Mouse (Mus musculus): ENCODE results near the gene Tnrc6b. TPM values are rescaled to one million over a fixed set of nuclear protein-coding genes. Genes with fewer than 3 reads are reported as not detected.
A peak's percentile ranks its signal among the peaks of the same experiment; 100 is the strongest.
"Not testable (repeated sequence)": the region's sequence is repeated elsewhere in the genome, so short reads cannot be mapped to it uniquely, and the experiment has no call there.

The Tnrc6b gene
- total RNA-seq, 1 experiment = 37.0 TPM

- H3K9ac ChIP-seq (ENCODE audit: insufficient read depth, low read depth, low read length, poor library complexity, severe bottlenecking) = no peak overlapping the region
- H3K27ac ChIP-seq (ENCODE audit: insufficient read depth, low read depth, low read length, poor library complexity, severe bottlenecking) = no peak overlapping the region
- no peaks in the 10 kb centered on the region; the same call in 1 of the 2 replicates for H3K36me3 ChIP-seq (ENCODE audit: control insufficient read depth, insufficient read depth, low read length, poor library complexity, severe bottlenecking)
- no peaks in the 10 kb centered on the region for H3K9me3 ChIP-seq (ENCODE audit: control insufficient read depth, insufficient read depth, low read depth, low read length)
- no peak overlapping the region for H3K4me3 ChIP-seq (ENCODE audit: insufficient read depth in 1 of 2, low read depth in 1 of 2, low read length in 2 of 2, poor library complexity in 1 of 2, severe bottlenecking in 1 of 2)
- in situ Hi-C loops (cut with MboI; ENCODE audit: low sequenced_read_pairs in 2 of 2, unreplicated experiment in 2 of 2) = no loop called here
- DNase-seq (ENCODE audit: low read depth, low spot score) = no peak
- peaks cover 0 to 2% of the 10 kb centered on the region in 2 experiments; a peak in 1 of 4 replicates for H3K4me1 ChIP-seq (ENCODE audit: control insufficient read depth in 2 of 2, insufficient read depth in 2 of 2, low read length in 2 of 2, poor library complexity in 1 of 2)
- TF ChIP-seq ZC3H11A (IDR thresholded peaks at IDR 0.05; ENCODE audit: borderline replicate concordance, low read depth, low read length) (no peak), CHD2 (IDR thresholded peaks at IDR 0.05; ENCODE audit: low read depth, low read length) (no peak), HCFC1 (IDR thresholded peaks at IDR 0.05; ENCODE audit: borderline replicate concordance, insufficient read depth, low read length) (no peak), ZNF384 (IDR thresholded peaks at IDR 0.05; ENCODE audit: low read depth, low read length) (no peak), MAFK (IDR thresholded peaks at IDR 0.05; ENCODE audit: insufficient read depth, low read depth, low read length) (no peak)
These were observed 133.8 kb downstream of the Tnrc6b start for GRCm38 (mm10) chr15:80844926-80845325.

DNA sequence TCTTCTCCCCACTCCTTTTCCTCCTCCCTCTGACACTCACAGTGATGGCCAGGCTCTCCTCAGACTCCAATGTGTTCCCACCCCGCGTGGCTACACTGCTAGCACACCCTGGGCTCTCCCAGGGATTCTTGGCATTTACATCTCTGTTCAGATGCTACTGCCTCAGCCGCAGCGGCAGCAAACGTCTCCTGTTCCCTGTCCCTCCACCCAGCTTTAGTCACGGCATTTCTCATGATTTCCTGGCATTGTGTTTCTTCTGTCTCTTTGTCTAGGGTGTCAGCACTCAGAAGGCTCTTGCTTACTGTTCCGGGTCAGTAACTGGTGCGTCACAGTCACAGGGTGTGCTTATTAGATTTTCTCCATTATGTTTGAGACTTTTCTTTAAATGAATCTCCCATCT lies 138.9 kb downstream of the Tnrc6b start:
- Histone ChIP-seq H3K4me3 (ENCODE audit: insufficient read depth in 1 of 2, low read depth in 1 of 2, low read length in 2 of 2, poor library complexity in 1 of 2, severe bottlenecking in 1 of 2) (no peak overlapping the region), H3K9ac (ENCODE audit: insufficient read depth, low read depth, low read length, poor library complexity, severe bottlenecking) (0 out of 2 replicates have a peak overlapping the region, but pooled peaks have one; percentile 18), H3K9me3 (ENCODE audit: control insufficient read depth, insufficient read depth, low read depth, low read length) (no peaks in the 10 kb centered on the region), H3K4me1 (ENCODE audit: control insufficient read depth in 2 of 2, insufficient read depth in 2 of 2, low read length in 2 of 2, poor library complexity in 1 of 2) (peaks cover 0 to 13% of the 10 kb centered on the region in 2 experiments; a peak in 1 of 4 replicates), H3K36me3 (ENCODE audit: control insufficient read depth, insufficient read depth, low read length, poor library complexity, severe bottlenecking) (no peaks in the 10 kb centered on the region), H3K27ac (ENCODE audit: insufficient read depth, low read depth, low read length, poor library complexity, severe bottlenecking) (no peak overlapping the region)
- in situ Hi-C loops (cut with MboI; ENCODE audit: low sequenced_read_pairs in 2 of 2, unreplicated experiment in 2 of 2) = no loop called here
- DNase-seq (ENCODE audit: low read depth, low spot score) = peak; percentile 25
- TF ChIP-seq CHD2 (IDR thresholded peaks at IDR 0.05; ENCODE audit: low read depth, low read length) (no peak), ZNF384 (IDR thresholded peaks at IDR 0.05; ENCODE audit: low read depth, low read length) (no peak), MAFK (IDR thresholded peaks at IDR 0.05; ENCODE audit: insufficient read depth, low read depth, low read length) (no peak), HCFC1 (IDR thresholded peaks at IDR 0.05; ENCODE audit: borderline replicate concordance, insufficient read depth, low read length) (no peak), ZC3H11A (IDR thresholded peaks at IDR 0.05; ENCODE audit: borderline replicate concordance, low read depth, low read length) (no peak)

GRCm38 (mm10) chr15:80850682-80851475 lies 139.8 kb downstream of the Tnrc6b start:
- in situ Hi-C loops (cut with MboI; ENCODE audit: low sequenced_read_pairs in 2 of 2, unreplicated experiment in 2 of 2) = no loop called here
- no peak for TF ChIP-seq HCFC1 (IDR thresholded peaks at IDR 0.05; ENCODE audit: borderline replicate concordance, insufficient read depth, low read length)
- TF ChIP-seq ZC3H11A (IDR thresholded peaks at IDR 0.05; ENCODE audit: borderline replicate concordance, low read depth, low read length) = no peak
- TF ChIP-seq CHD2 (IDR thresholded peaks at IDR 0.05; ENCODE audit: low read depth, low read length) = no peak
- no peak for TF ChIP-seq MAFK (IDR thresholded peaks at IDR 0.05; ENCODE audit: insufficient read depth, low read depth, low read length)
- no peak for TF ChIP-seq ZNF384 (IDR thresholded peaks at IDR 0.05; ENCODE audit: low read depth, low read length)
- H3K9me3 ChIP-seq (ENCODE audit: control insufficient read depth, insufficient read depth, low read depth, low read length) = no peaks in the 10 kb centered on the region
- H3K9ac ChIP-seq (ENCODE audit: insufficient read depth, low read depth, low read length, poor library complexity, severe bottlenecking) = no peak overlapping the region
- DNase-seq (ENCODE audit: low read depth, low spot score) = no peak
- no peak overlapping the region for H3K4me3 ChIP-seq (ENCODE audit: insufficient read depth in 1 of 2, low read depth in 1 of 2, low read length in 2 of 2, poor library complexity in 1 of 2, severe bottlenecking in 1 of 2)
- no peak overlapping the region for H3K27ac ChIP-seq (ENCODE audit: insufficient read depth, low read depth, low read length, poor library complexity, severe bottlenecking)
- H3K4me1 ChIP-seq (ENCODE audit: control insufficient read depth in 2 of 2, insufficient read depth in 2 of 2, low read length in 2 of 2, poor library complexity in 1 of 2) = peaks cover 2 to 13% of the 10 kb centered on the region in 2 experiments; a peak in 1 of 4 replicates
- no peaks in the 10 kb centered on the region for H3K36me3 ChIP-seq (ENCODE audit: control insufficient read depth, insufficient read depth, low read length, poor library complexity, severe bottlenecking)

DNA sequence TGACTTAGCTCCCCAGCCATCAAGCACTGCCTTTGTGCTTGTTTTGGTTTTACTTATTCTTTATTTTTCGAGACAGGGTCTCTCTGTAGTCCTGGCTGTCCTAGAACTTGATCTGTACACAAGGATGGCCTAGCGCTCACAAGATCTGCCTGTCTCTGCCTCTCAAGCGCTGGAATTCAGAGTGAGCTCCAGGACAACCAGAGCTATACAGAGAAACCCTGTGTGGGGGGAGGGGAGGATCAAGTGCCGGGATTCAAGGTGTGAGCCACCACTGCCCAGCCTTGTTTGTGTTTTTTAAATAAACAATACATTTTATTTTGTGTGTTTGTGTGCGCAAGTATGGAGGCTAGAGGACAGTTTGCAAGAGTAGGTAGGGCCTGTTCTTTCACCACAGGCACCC lies 141.0 kb downstream of the Tnrc6b start:
- Histone ChIP-seq H3K4me3 (ENCODE audit: insufficient read depth in 1 of 2, low read depth in 1 of 2, low read length in 2 of 2, poor library complexity in 1 of 2, severe bottlenecking in 1 of 2) (no peak overlapping the region), H3K9ac (ENCODE audit: insufficient read depth, low read depth, low read length, poor library complexity, severe bottlenecking) (no peak overlapping the region), H3K9me3 (ENCODE audit: control insufficient read depth, insufficient read depth, low read depth, low read length) (no peaks in the 10 kb centered on the region), H3K4me1 (ENCODE audit: control insufficient read depth in 2 of 2, insufficient read depth in 2 of 2, low read length in 2 of 2, poor library complexity in 1 of 2) (peaks cover 2 to 13% of the 10 kb centered on the region in 2 experiments; a peak in 1 of 4 replicates), H3K36me3 (ENCODE audit: control insufficient read depth, insufficient read depth, low read length, poor library complexity, severe bottlenecking) (no peaks in the 10 kb centered on the region), H3K27ac (ENCODE audit: insufficient read depth, low read depth, low read length, poor library complexity, severe bottlenecking) (no peak overlapping the region)
- in situ Hi-C loops (cut with MboI; ENCODE audit: low sequenced_read_pairs in 2 of 2, unreplicated experiment in 2 of 2) = no loop called here
- TF ChIP-seq HCFC1 (IDR thresholded peaks at IDR 0.05; ENCODE audit: borderline replicate concordance, insufficient read depth, low read length) = no peak
- TF ChIP-seq CHD2 (IDR thresholded peaks at IDR 0.05; ENCODE audit: low read depth, low read length) = no peak
- no peak for TF ChIP-seq ZC3H11A (IDR thresholded peaks at IDR 0.05; ENCODE audit: borderline replicate concordance, low read depth, low read length)
- no peak for TF ChIP-seq ZNF384 (IDR thresholded peaks at IDR 0.05; ENCODE audit: low read depth, low read length)
- no peak for TF ChIP-seq MAFK (IDR thresholded peaks at IDR 0.05; ENCODE audit: insufficient read depth, low read depth, low read length)
- DNase-seq (ENCODE audit: low read depth, low spot score) = no peak

DNA sequence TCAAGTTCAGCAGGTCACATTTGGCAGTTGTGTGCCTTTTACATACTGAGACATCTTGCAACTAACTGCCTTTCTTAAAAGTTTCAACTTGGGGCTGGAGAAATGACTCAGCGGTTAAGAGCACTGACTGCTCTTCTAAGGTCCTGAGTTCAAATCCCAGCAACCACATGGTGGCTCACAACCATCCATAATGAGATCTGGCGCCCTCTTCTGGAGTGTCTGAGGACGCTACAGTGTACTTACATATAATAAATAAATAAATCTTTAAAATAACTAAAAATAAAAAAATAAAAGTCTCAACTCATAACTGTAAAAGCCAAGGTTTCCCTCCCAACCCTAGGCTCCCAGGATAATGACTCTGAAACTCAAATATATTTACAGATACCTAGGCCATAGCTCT lies 141.4 kb downstream of the Tnrc6b start:
- H3K9ac ChIP-seq (ENCODE audit: insufficient read depth, low read depth, low read length, poor library complexity, severe bottlenecking); H3K9me3 ChIP-seq (ENCODE audit: control insufficient read depth, insufficient read depth, low read depth, low read length); H3K36me3 ChIP-seq (ENCODE audit: control insufficient read depth, insufficient read depth, low read length, poor library complexity, severe bottlenecking); in situ Hi-C loops (cut with MboI; ENCODE audit: low sequenced_read_pairs in 2 of 2, unreplicated experiment in 2 of 2); H3K4me3 ChIP-seq (ENCODE audit: insufficient read depth in 1 of 2, low read depth in 1 of 2, low read length in 2 of 2, poor library complexity in 1 of 2, severe bottlenecking in 1 of 2); DNase-seq (ENCODE audit: low read depth, low spot score); H3K27ac ChIP-seq (ENCODE audit: insufficient read depth, low read depth, low read length, poor library complexity, severe bottlenecking): not testable (repeated sequence)
- H3K4me1 ChIP-seq (ENCODE audit: control insufficient read depth in 2 of 2, insufficient read depth in 2 of 2, low read length in 2 of 2, poor library complexity in 1 of 2) = peaks cover 2 to 13% of the 10 kb centered on the region in 2 experiments; a peak in 1 of 4 replicates

All from ES-E14 (cell line).